Mouse (Mus musculus) heart, adult 9 months (tissue): ENCODE measurements around the gene Gm21060.
"Not testable (repeated sequence)": the region's sequence is repeated elsewhere in the genome, so short reads cannot be mapped to it uniquely, and the experiment has no call there.

ENCODE experiments used
- DNase-seq, 2 experiments: peaks; one replicate each; pipeline ENCODE4 v3.0.0; 2022; ENCODE audit warnings: low spot score in 2 of 2

Gene Gm21060

GRCm38 (mm10) chr19:61296969-61297368 is at the start of gene Gm21060:
Gene Gm21060, minus strand, starts transcription at chr19:61297069.
- DNase-seq, result no peak

- DNase-seq, result not testable (repeated sequence)
Measured at GRCm38 (mm10) chr19:61320844-61321243, 24.0 kb upstream of the Gm21060 start.

GRCm38 (mm10) chr19:61313185-61313584 is 16.3 kb upstream of the Gm21060 start:
- DNase-seq, result not testable (repeated sequence)

- DNase-seq, result not testable (repeated sequence)
Measured at GRCm38 (mm10) chr19:61312400-61312799, 15.5 kb upstream of the Gm21060 start.

GRCm38 (mm10) chr19:61308083-61308482 is 11.2 kb upstream of the Gm21060 start:
- not testable (repeated sequence) for DNase-seq

DNA sequence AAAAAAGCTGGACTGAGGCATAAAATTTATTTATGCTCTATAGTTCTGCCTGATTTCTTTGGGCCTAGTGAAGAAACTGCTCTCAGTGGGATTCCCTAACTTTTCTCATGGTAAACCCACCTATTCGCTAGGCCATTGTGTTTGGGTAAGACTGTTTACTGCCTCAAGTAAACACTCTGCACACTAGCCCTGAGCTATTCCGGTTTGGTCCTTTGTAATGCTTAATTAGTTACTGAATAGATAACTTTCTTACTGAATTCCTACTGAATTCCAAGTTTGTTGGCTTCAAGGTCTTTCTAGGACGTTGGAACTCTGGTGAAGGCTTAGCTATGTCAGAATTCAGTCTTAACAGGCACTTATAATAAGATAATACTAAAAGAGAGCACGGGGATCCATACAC is 11.8 kb downstream of the Gm21060 start:
- DNase-seq, result not testable (repeated sequence)

DNA sequence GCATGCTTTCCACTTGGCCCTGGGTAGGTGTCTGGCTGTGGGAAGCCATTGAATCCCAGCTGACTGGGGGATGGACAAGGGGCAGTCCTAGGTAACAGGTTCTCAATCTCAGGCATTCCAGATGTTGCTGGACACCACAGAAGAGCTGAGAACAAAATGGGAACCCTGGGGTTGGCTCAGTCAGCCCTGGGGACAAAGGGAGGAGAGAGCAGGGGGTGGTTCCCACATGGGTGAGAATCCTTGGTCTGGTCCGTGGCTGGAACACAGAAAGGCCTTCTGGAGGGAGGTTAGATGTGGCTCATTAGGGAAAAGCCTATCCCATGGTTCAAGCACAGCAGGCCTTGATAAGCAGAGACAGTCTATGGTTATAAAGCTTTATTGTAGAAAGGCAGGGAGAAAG is 13.3 kb downstream of the Gm21060 start:
- no peak for DNase-seq

DNA sequence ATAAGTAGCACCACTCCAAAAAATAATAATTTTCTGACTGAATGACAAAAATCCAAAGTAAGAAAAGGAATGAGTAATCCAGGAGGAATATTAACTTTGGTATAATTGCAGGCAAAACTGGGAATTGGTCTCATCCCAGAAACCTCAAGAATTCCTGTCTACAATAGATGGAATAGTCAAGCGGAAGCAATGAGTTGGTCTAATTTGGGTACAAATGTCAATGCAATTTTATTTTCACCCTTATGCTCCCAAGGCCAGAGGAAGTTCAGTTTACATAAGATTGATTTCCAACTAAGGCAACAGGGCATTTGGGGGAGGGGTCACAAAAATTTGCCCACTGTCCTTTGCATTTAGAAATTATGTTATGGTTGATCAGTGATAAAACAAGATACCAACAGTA is 21.4 kb downstream of the Gm21060 start:
- no peak for DNase-seq

GRCm38 (mm10) chr19:61269141-61269540 is 27.7 kb downstream of the Gm21060 start:
- not testable (repeated sequence) for DNase-seq

- no peak for DNase-seq
Measured at GRCm38 (mm10) chr19:61267141-61267540, 29.7 kb downstream of the Gm21060 start.

DNA sequence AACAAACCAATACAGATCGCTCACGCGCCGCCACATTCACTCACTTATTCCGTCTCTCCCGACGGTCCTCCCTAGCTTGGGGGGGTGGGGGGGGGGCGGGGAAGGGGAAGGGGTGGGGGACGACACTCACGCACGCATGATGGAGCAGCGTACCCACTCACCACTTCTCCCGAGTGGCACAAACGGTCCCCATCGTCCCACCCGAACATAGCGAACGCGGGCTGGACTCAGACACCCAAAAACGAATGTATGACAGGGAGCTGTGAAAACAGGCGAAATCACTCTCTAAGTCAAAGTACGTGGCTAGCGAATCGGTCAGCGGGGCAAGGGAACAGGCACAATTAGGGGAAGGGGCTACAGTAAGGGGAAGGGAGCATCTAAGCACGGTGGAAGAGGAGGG is 30.2 kb downstream of the Gm21060 start:
- no peak for DNase-seq

- DNase-seq, result peak in 1 of 2 experiments; percentile 7
Measured at GRCm38 (mm10) chr19:61266246-61266615, 30.6 kb downstream of the Gm21060 start.

DNA sequence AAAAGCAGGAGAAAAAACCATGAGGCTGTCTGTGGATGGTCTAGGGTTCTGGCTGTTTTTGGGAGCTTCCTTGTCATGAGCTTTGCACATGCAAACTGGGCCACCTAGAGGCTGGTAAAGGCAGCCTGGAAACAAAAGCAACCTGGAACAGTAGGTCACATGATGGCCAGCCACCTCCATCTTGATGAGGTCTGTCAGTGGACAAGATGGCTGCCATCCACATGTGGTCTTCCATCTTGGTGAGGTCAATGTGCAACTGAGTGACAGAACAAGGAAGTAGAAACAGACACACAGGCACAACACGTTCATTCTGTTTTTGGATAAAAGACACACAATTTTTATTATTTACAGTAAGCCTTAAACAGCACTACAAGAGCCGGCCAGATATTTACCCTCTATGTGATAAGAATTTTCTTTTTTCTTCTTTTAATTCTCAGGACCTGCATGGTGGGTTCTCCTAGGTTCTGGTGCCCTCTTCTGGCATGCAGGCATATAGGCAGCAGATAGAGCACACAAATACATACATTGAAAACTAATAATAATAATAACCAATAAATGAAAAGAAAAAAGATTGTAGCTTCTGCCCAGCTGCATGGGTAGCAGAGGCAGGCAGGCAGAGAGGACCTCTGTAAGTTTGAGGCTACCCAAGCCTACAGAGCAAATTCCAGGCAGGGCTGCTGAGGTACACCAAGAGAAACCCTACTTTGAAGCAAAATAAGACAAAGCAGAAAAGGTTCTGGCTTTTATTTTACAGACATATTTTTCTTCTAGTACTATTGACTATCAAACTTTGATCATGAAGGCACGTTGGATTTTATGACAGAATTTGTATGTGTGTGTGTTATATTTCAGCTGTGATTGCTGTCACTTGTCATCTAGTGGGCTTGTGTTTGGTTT is 31.3 kb downstream of the Gm21060 start:
- peak; percentile 62 to 72 for DNase-seq

DNA sequence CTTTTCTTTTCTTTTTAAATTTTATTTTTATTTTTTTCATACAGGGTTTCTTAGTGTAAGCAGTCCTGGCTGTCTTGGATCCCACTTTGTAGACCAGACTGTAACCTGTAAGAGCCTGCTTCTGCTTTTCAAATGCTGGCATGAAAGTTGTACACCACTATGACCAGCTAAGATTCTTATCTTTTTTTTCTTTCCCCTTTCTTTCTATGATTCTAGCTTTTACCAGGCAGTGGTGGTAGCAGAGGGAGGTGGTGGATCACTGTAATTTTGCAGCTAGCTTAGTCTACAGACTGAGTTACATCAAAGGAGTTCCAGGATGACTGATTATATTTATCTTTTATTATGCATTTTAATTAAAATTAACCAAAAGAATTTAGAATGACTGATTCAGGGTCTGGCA is 31.9 kb downstream of the Gm21060 start:
- no peak for DNase-seq

GRCm38 (mm10) chr19:61264227-61264626 is 32.6 kb downstream of the Gm21060 start:
- DNase-seq, result no peak

- DNase-seq, result no peak
Measured at GRCm38 (mm10) chr19:61261241-61261640, 35.6 kb downstream of the Gm21060 start.

GRCm38 (mm10) chr19:61257733-61258132 is 39.1 kb downstream of the Gm21060 start:
- DNase-seq, result no peak

GRCm38 (mm10) chr19:61256166-61256887 is 40.5 kb downstream of the Gm21060 start:
- DNase-seq, result no peak

DNA sequence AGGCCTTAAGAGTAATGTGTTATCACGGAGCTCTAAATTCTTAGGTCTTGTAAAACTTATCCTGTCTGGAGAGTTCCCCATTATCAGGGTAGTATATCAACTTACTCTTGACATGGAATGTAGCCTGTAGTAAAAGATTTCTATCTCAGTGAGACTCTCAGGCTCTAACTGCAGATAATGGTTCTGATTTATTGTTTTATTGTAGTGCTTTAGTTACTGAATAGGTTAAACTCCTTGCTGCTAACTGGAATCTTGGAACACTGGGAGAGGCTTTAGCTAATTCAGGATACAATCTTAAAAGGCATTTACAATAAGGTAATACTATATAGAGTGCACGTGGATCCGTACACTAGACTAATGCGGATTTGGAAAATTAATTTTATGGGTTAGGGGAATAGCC is 49.5 kb downstream of the Gm21060 start:
- not testable (repeated sequence) for DNase-seq
